Mouse (Mus musculus): ENCODE data around the gene Get4. TPM values are rescaled to one million over a fixed set of nuclear protein-coding genes. Genes with fewer than 3 reads are reported as not detected.
A peak's percentile ranks its signal among the peaks of the same experiment; 100 is the strongest.

The Get4 gene
- polyA plus RNA-seq, 1 experiment from 2014 or later, result 119 TPM

DNA sequence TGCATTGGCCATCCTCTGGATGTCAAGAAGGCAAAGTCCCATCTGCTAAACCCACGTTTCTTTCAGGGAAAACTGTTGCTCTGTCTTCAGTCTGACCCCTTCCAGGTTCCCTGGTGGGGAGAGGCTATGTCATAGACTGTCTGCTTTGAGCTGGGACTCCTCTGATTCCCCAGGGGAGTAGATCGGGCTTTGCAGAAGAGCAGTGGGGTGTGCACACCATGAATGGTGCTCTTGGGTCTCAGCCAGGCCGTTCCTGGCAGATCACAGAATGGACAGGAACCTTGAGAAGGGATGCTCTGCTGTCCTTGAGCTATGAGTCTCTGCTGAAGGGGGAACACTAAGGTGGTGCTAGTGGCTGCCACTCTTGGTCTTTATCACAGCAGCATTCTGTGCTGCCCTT lies 3.3 kb upstream of the Get4 start:
- no peaks in the 10 kb centered on the region for H3K27me3 ChIP-seq
- WGBS, result 83% methylated on average over 3 of the region's 3 CpGs
- no peak overlapping the region for H3K9ac ChIP-seq
- ATAC-seq (ENCODE audit: low read depth), result no peak
- no peak overlapping the region for H3K4me3 ChIP-seq
- peaks cover 69% of the 10 kb centered on the region for H3K36me3 ChIP-seq
- peaks cover 17% of the 10 kb centered on the region for H3K4me1 ChIP-seq (replicated peaks)
- no peaks in the 10 kb centered on the region for H3K9me3 ChIP-seq
- H3K27ac ChIP-seq (replicated peaks), result no peak overlapping the region
- H3K4me2 ChIP-seq, result no peak overlapping the region

DNA sequence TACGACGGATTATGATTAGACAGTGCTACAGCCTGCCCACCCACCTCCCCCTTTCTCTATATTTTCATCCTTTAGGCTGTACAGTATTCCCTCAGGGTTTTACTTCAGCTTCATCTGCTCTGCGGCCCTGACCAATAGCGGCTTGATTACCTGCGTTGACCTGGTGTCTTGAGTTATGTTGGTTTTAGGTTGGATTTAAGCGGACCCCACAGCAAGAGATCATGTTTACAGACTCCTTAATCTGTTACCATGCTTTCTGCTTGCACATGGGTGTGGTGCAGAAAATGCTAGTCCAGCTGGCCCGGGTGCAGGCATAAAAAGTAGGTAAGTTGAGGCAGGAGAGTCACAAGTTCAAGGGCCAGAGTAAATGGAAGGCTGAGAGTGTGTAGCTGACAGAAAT lies 845 bp upstream of the Get4 start:
- H3K27ac ChIP-seq (replicated peaks), result peak overlapping the region; percentile 80; the same call in 1 of the 2 replicates
- peaks cover 37% of the 10 kb centered on the region for H3K4me1 ChIP-seq (replicated peaks)
- 85% methylated on average over 7 of the region's 7 CpGs for WGBS
- H3K4me2 ChIP-seq, result peak overlapping the region; percentile 91
- ATAC-seq (ENCODE audit: low read depth), result no peak
- no peaks in the 10 kb centered on the region for H3K9me3 ChIP-seq
- H3K9ac ChIP-seq, result peak overlapping the region; percentile 78
- peak overlapping the region; percentile 69 for H3K4me3 ChIP-seq
- no peaks in the 10 kb centered on the region for H3K27me3 ChIP-seq
- peaks cover 44% of the 10 kb centered on the region for H3K36me3 ChIP-seq

DNA sequence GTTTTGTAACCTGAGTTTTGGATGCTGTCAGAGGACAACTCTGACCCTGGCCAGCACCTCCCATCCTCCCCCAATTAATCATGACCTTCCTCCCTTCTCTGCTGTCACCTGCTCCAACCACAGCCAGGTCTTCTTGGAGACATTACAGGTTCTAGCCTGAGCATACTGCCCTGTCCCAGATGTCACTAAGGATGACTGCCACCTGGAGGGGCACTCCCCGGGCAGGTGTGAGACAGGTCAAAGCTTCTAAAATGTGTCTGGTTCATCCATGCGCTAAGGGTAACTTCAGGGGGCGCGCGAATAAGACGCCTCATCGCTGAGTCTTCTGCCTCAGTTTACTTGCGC lies 416 bp upstream of the Get4 start:
- Histone ChIP-seq H3K36me3 (peaks cover 40% of the 10 kb centered on the region), H3K27me3 (no peaks in the 10 kb centered on the region), H3K4me1 (replicated peaks) (peaks cover 40% of the 10 kb centered on the region), H3K9me3 (no peaks in the 10 kb centered on the region), H3K27ac (replicated peaks) (peak overlapping the region; percentile 80), H3K4me3 (peak overlapping the region; percentile 69), H3K9ac (peak overlapping the region; percentile 78), H3K4me2 (peak overlapping the region; percentile 91)
- ATAC-seq (ENCODE audit: low read depth), result peak; percentile 44
- WGBS, result under 1% methylated on average over 8 of the region's 8 CpGs

DNA sequence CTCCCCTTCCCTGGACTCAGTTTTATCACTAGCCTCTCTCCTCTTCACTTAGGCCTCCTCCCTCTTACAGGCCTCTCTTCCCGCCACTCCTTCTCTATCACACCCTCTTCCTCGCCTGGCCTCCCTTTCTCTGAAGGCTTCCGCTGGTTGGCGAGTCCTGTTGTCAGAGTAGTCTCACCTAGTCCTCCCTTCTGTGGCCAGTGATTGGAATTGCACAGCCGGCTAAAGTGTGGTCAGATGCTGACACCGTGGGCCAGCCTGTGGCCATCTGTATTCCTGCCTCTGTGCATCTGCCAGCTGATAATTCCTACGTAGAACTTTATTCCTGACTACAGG lies 754 bp downstream of the Get4 start:
- Histone ChIP-seq H3K4me2 (peak overlapping the region; percentile 91), H3K27me3 (no peaks in the 10 kb centered on the region), H3K4me3 (peak overlapping the region; percentile 69), H3K4me1 (replicated peaks) (peaks cover 50% of the 10 kb centered on the region), H3K27ac (replicated peaks) (peak overlapping the region; percentile 93), H3K9me3 (no peaks in the 10 kb centered on the region), H3K36me3 (peaks cover 36% of the 10 kb centered on the region), H3K9ac (peak overlapping the region; percentile 87)
- no peak for ATAC-seq (ENCODE audit: low read depth)
- under 1% methylated on average over 7 of the region's 7 CpGs for WGBS

DNA sequence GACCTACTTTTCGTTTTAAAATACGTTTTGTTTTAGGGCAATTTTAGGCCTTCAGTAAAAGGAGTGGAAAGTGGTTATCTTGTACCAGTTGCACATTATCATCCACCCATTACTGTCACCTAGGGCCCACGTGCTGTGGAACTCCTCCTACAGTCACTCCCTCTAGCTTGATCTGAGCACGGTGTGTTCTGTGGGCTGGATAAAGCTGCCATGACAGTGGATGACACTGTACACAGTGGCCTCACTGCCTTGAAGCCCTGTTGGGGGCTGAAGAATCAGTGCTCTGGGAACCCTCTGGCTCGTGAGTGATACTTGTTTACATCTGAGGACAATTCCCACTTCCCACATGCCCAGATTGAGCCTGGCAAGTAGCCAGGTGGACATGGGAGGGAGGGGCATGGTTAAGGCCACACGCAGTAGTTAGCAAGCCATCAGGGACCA lies 1.2 kb downstream of the Get4 start:
- peaks cover 34% of the 10 kb centered on the region for H3K36me3 ChIP-seq
- no peak for ATAC-seq (ENCODE audit: low read depth)
- H3K4me2 ChIP-seq, result peak overlapping the region; percentile 91
- H3K4me1 ChIP-seq (replicated peaks), result peaks cover 55% of the 10 kb centered on the region
- H3K9ac ChIP-seq, result peak overlapping the region; percentile 87
- H3K27ac ChIP-seq (replicated peaks), result peak overlapping the region; percentile 93
- H3K27me3 ChIP-seq, result no peaks in the 10 kb centered on the region
- WGBS, result 9% methylated on average over 6 of the region's 6 CpGs
- peak overlapping the region; percentile 69 for H3K4me3 ChIP-seq
- no peaks in the 10 kb centered on the region for H3K9me3 ChIP-seq

DNA sequence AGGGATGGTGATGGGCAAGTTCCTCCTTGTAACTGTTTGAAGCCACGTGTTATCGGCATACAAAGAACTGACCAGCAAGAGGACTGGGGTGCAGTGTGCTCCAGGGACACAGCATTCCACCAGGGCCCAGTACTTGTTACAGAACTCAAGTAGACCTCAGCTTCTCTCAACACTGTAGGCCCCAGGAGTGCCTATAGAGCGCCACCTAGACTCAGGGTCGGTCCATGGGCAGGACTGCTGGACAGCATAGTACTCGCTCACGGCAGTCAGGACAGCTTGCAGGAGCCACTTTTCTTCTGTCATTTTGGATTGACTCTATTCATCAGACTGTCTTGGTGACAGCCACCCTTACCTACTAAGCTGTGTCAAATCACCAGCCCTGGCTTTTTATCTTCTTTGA lies 2.8 kb downstream of the Get4 start:
- Histone ChIP-seq H3K27ac (replicated peaks) (no peak overlapping the region), H3K4me2 (no peak overlapping the region), H3K9ac (no peak overlapping the region), H3K9me3 (no peaks in the 10 kb centered on the region), H3K36me3 (peaks cover 21% of the 10 kb centered on the region), H3K27me3 (no peaks in the 10 kb centered on the region), H3K4me3 (no peak overlapping the region), H3K4me1 (replicated peaks) (peaks cover 56% of the 10 kb centered on the region)
- no peak for ATAC-seq (ENCODE audit: low read depth)
- WGBS, result 84% methylated on average over 6 of the region's 6 CpGs

DNA sequence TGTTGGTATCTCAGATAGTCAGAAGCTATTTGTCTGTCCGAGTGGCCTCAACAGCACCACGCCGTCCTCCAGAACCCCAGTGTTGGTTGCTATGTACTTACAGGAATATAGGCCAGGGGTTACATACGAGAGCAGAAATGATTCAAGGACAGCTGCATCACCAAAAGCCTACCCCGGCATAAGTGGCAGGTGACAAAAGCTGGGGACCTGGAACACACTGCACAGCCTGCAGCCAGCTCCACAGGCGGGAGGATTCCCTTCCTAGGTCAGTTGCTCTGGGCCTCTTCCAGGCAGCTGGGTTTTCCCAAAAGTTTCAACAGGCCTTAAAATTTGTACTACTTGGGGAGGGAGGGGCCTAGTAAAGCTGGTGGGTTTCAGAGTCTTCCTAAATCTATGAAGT lies 3.7 kb downstream of the Get4 start:
- no peaks in the 10 kb centered on the region for H3K9me3 ChIP-seq
- 90% methylated on average over 6 of the region's 6 CpGs for WGBS
- H3K4me3 ChIP-seq, result no peak overlapping the region
- no peak for ATAC-seq (ENCODE audit: low read depth)
- H3K27me3 ChIP-seq, result no peaks in the 10 kb centered on the region
- H3K4me1 ChIP-seq (replicated peaks), result peaks cover 56% of the 10 kb centered on the region
- H3K9ac ChIP-seq, result no peak overlapping the region
- no peak overlapping the region for H3K4me2 ChIP-seq
- peaks cover 20% of the 10 kb centered on the region for H3K36me3 ChIP-seq
- H3K27ac ChIP-seq (replicated peaks), result no peak overlapping the region

DNA sequence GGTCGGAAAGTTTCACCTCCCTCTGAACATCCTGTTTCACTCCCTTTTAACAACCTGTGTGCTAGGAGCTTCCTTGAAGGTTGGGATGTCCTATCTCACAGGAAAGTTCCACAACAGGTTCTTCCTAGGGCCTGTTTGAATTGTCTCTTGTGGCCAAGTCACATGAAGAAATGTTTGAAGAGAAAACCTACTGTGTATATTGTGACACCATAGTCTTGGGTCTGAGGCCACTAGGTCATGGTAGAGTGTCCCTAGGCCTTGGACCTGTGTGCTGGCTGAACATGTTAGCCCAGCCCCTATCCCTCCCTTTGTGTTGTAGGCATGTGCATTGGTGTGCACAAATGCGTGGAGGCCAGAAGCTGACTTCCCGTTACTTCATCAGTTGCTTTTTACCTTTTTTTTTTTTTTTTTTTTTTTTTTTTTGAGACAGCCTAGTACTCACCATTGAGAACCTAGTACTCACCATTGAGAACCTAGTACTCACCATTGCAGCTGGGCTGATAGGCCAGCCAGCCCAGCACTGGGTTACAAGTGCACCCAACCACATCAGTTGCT lies 4.2 kb downstream of the Get4 start:
- H3K9me3 ChIP-seq, result no peaks in the 10 kb centered on the region
- H3K4me2 ChIP-seq, result no peak overlapping the region
- 92% methylated on average over 3 of the region's 3 CpGs for WGBS
- H3K36me3 ChIP-seq, result peaks cover 23% of the 10 kb centered on the region
- H3K27me3 ChIP-seq, result no peaks in the 10 kb centered on the region
- no peak for ATAC-seq (ENCODE audit: low read depth)
- H3K9ac ChIP-seq, result no peak overlapping the region
- peaks cover 54% of the 10 kb centered on the region for H3K4me1 ChIP-seq (replicated peaks)
- no peak overlapping the region for H3K27ac ChIP-seq (replicated peaks)
- H3K4me3 ChIP-seq, result no peak overlapping the region

DNA sequence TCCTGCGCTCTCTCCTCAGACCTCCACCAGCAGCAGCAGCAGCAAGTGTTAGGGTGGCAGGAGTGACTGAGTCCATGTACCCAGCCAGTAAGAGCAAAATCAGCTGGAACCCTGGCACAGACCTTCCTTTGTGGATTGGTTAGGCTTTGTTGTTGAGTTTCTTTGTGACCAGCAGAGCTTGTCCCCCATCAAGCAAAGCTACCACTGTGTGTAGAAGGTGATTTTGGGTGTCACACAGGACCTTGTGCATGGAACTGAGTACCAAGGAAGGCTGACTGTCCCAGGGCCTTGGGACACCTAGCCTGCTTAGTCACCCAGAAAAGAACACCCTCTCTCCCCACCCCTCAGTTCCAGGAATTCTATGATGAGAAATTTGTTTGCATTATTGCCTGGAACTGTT lies 5.1 kb downstream of the Get4 start:
- H3K27ac ChIP-seq (replicated peaks), result no peak overlapping the region
- 100% methylated on average over 1 of the region's 1 CpGs for WGBS
- no peaks in the 10 kb centered on the region for H3K9me3 ChIP-seq
- no peak overlapping the region for H3K9ac ChIP-seq
- no peak overlapping the region for H3K4me3 ChIP-seq
- H3K4me1 ChIP-seq (replicated peaks), result peaks cover 49% of the 10 kb centered on the region
- peaks cover 33% of the 10 kb centered on the region for H3K36me3 ChIP-seq
- no peak overlapping the region for H3K4me2 ChIP-seq
- H3K27me3 ChIP-seq, result no peaks in the 10 kb centered on the region
- ATAC-seq (ENCODE audit: low read depth), result no peak

DNA sequence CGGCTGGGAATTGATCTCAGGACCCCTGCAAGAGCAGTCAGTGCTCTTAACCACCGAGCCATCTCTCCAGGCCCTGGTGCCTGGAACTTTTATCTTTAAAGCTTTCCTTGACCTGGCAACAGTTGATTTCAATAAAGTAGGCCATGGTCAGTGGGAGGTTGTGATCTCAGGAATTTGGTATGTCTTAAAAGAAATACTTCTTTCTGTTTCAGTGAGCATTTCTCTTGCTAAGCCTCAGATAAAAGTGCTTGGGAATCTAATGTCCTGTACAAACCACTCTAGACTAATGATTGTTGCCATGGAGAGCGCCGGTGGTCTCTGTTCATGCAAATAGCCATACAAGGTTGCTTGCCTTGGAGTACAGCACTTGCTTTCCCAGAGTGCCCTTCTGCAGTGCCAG lies 5.7 kb downstream of the Get4 start:
- Histone ChIP-seq H3K36me3 (peaks cover 38% of the 10 kb centered on the region), H3K27me3 (no peaks in the 10 kb centered on the region), H3K27ac (replicated peaks) (no peak overlapping the region), H3K4me1 (replicated peaks) (peaks cover 49% of the 10 kb centered on the region), H3K4me2 (no peak overlapping the region), H3K4me3 (no peak overlapping the region), H3K9me3 (no peaks in the 10 kb centered on the region), H3K9ac (no peak overlapping the region)
- WGBS, result 74% methylated on average over 4 of the region's 4 CpGs
- no peak for ATAC-seq (ENCODE audit: low read depth)

DNA sequence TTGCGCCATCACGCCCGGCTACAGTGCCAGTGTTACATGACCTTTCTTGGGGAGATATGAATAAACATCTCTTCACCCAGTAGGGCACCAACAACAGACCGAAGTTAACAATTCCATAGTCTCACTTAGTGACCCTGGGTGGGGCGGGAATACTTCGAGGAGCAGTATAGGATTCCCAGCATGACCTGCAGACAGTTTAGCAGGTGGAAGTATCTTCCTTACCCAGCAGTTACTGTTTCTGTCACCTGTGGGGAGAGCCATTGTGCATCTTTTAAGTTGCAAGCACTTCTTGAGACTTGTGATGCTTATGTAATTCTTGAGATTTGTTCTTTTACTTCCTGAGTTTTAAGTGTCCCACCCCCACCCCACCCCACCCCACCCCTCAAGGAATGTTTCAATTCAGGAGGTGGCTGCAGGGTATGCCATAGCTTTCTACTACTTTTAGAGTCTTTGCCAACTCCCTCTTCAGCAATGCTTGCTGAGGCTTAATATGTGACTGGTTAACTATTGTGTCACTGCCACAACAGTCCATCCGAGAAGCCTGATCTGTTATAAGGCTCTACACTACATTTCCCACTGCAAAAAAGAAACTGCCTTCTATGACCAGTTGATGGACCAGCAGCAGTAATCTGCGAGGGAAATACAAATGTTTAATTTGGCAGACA lies 6.4 kb downstream of the Get4 start:
- Histone ChIP-seq H3K4me3 (no peak overlapping the region), H3K27ac (replicated peaks) (no peak overlapping the region), H3K36me3 (peaks cover 45% of the 10 kb centered on the region), H3K9me3 (no peaks in the 10 kb centered on the region), H3K4me1 (replicated peaks) (peaks cover 42% of the 10 kb centered on the region), H3K27me3 (no peaks in the 10 kb centered on the region), H3K4me2 (no peak overlapping the region), H3K9ac (no peak overlapping the region)
- ATAC-seq (ENCODE audit: low read depth), result no peak
- WGBS, result 94% methylated on average over 8 of the region's 8 CpGs

DNA sequence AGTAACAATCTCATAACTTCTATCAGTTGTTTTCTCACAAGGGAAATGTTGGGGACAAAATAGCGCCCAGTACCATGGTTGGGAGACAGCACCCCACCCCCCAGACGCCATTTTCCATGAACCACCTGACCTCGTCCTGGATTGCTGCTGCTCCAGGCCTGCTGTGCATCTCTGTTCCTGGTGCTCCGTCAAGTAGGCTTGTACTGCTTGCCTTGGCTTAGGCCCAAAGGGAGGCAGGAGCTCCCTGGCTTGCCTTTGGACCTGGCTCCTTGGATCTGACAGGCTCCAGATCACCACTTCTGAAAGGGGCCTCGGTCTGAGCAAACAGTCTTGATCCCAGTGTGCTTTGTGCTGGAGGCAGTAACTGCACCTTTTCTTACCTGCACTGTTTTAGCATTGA lies 7.7 kb downstream of the Get4 start:
- no peak for ATAC-seq (ENCODE audit: low read depth)
- H3K4me1 ChIP-seq (replicated peaks), result peaks cover 29% of the 10 kb centered on the region
- peaks cover 59% of the 10 kb centered on the region for H3K36me3 ChIP-seq
- no peak overlapping the region for H3K4me2 ChIP-seq
- no peak overlapping the region for H3K27ac ChIP-seq (replicated peaks)
- WGBS, result 88% methylated on average over 5 of the region's 5 CpGs
- H3K4me3 ChIP-seq, result no peak overlapping the region
- H3K27me3 ChIP-seq, result no peaks in the 10 kb centered on the region
- H3K9ac ChIP-seq, result no peak overlapping the region
- H3K9me3 ChIP-seq, result no peaks in the 10 kb centered on the region

DNA sequence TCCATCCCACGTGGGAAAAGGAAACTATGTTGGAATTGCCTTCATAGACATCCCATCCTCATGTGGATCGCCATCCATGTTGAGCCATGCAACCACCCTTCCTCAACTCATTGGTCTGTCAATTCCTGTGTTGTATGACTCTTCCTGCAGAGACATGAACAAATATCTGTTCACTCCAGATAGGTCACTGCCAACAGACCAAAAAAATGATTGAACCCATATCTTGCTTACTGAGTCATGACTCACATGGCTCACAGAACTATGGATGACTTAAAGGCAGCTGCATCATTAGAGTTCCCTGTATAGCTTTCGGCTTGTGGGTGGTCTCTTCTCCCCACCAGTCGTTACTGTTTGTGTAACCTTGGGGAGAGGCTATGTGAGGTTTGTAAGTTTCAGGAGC lies 9.3 kb downstream of the Get4 start:
- Histone ChIP-seq H3K36me3 (peaks cover 74% of the 10 kb centered on the region), H3K4me1 (replicated peaks) (peaks cover 18% of the 10 kb centered on the region), H3K27ac (replicated peaks) (no peak overlapping the region), H3K27me3 (no peaks in the 10 kb centered on the region), H3K9me3 (no peaks in the 10 kb centered on the region), H3K9ac (no peak overlapping the region), H3K4me2 (no peak overlapping the region), H3K4me3 (no peak overlapping the region)
- 94% methylated on average over 4 of the region's 4 CpGs for WGBS
- no peak for ATAC-seq (ENCODE audit: low read depth)
